Mouse (Mus musculus) urinary bladder, postnatal 25 days (tissue): ENCODE measurements at regions not wholly inside any gene's neighbourhood (a gene's known extent, or its start where the extent isn't known, plus 50 kb on each side); places are given as distances from the start of the nearest gene placed in this dataset.

Experiments used
- DNase-seq: peaks from one replicate; pipeline ENCODE4 v3.0.0; 2022; ENCODE audit warnings: low spot score

GRCm38 (mm10) chr8:42144220-42144619 lies 727.3 kb upstream of the Frg1 start:
- DNase-seq = no peak

GRCm38 (mm10) chr8:42107582-42107981 lies 690.7 kb upstream of the Frg1 start:
- no peak for DNase-seq

- DNase-seq = no peak
These were observed 652.4 kb upstream of the Frg1 start for GRCm38 (mm10) chr8:42069314-42069713.

DNA sequence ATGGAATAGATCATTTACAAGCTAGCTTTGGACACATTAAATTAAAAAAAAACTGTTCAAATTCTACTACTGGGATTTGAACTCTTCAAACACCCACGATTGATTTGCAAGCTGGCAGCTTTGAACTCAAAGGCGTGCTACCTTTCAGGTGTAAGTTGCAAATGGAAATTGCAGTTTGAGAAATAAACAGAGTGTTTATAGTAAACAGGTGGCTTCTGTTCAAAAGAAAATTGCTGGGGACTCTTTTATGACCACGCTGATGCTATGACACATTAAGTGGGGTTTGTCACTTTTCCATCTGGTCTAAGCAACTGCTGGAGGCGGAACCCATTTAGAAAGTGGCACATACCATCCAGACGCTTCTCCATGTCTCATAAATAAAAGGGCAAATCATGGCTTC lies 626.7 kb upstream of the Frg1 start:
- DNase-seq = no peak

DNA sequence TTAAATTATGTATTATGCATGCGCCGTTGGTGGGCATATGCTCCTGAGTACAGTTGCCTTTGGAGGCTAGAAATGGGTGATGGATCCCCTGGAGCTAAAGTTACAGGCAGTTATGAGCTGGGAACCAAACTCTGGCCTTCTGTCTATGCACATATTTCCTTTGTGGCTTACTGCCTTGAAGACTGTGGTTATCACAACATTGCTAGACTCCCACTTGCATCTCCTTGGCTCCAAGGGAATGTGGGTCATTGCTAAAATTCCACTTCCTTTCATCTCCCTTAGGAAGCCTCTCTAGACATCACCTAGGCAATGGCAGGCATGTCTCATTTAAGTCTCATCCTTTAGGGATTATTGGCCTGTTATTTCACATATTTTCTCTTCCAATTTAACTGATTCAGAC lies 622.4 kb upstream of the Frg1 start:
- no peak for DNase-seq

GRCm38 (mm10) chr8:42026934-42027333 lies 610.1 kb upstream of the Frg1 start:
- DNase-seq = no peak

DNA sequence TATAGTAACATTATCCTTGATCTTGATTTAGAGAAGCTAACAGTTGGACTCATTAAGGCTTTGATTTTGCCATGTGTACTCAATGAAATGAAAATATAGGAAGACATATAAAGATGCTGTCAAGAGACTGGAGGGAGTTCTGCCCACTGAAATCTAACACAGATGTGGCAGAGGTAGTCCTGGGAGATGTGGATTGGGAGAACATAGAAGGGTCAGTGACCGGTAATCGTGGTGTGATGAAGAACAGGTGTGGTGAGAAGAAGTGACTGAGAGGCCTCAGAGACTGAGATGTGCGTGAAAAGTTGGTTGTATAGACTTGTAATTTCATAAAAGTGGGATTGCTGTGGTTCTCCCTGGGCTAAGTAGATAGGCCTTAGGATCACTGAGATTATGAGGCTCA lies 600.9 kb upstream of the Frg1 start:
- no peak for DNase-seq

GRCm38 (mm10) chr8:42003170-42003569 lies 586.3 kb upstream of the Frg1 start:
- no peak for DNase-seq

GRCm38 (mm10) chr8:41989040-41989501 lies 572.2 kb upstream of the Frg1 start:
- DNase-seq = no peak

DNA sequence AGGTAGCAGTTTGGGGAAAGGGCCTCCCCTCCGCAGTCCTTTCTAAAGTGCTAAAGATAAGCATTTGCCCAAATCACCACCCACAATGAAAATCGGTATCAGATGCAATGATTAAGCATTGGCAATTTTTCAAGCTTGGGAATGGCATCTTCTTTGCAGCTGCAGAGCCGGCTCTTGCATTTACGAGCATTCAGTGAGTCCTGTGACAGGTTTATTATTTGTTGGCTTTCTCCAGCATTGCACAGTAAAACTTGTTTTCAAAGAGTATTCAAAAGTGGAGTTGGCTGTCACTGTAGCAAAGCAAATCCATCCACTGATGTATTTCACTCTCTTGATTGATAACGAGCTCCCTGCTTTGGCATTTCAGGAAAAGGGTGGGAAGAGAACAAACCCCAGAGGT lies 571.3 kb upstream of the Frg1 start:
- no peak for DNase-seq

GRCm38 (mm10) chr8:41987417-41987816 lies 570.5 kb upstream of the Frg1 start:
- DNase-seq = no peak

- DNase-seq = no peak
These were observed 555.5 kb upstream of the Frg1 start for GRCm38 (mm10) chr8:41972416-41972815.

GRCm38 (mm10) chr8:41970536-41970935 lies 553.7 kb upstream of the Frg1 start:
- DNase-seq = no peak

DNA sequence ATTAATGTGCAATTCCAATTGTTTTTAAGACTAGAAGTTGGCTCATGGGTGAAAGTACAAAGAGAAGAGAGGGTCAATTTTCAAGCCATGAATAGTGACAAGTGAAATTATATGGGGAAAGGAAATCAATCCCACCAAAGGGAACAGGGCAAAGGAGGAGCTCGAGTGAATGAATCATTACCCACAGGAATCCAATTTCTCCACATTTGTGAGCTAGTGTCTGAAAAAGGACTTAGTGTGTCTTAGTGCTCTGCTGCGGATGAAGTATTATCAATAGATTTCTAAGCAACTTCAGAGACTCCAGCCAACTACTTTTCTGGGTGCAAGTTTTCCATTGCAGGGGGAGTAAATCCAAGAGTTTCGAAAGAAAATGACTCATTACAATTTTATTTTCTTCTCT lies 552.5 kb upstream of the Frg1 start:
- DNase-seq = no peak

- no peak for DNase-seq
These were observed 547.2 kb upstream of the Frg1 start for GRCm38 (mm10) chr8:41964088-41964487.

DNA sequence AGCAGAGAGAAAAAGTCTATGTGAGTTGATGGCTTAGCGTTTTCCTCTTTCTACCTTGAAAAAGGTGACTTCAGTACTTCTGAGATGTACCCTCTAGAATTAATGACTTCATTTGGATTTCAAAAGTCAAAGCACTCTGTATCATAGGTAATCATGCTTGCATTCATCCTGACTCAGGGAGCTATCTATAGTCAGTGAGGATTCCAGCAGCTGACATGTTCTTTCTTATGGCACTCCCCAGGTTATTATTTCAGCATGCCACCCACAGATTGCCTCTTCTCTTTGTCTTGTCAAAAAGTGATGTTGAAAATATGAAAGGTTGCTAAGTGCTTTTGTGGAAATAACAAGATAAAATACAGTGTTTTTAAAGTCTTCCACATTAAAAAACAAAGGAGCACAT lies 540.0 kb upstream of the Frg1 start:
- no peak for DNase-seq

DNA sequence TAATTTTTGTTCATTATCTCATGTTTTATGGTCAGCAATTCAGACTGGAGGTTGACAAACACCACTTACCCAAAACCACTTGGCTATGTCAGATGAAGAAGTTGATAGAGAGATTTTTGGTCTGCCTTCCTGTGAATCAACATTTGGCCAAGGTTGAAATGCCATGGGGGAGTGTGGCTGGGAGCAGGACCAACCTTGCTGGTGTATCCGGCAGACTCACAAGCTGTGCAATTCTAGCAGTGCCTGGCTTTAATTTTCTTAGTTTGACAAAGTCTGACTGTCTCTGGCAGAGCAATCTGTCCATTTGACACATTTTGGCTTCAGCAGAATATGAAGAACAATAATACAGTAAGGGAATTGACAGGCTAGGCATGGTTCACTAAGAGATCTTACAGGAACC lies 533.9 kb upstream of the Frg1 start:
- no peak for DNase-seq

GRCm38 (mm10) chr8:41939298-41939697 lies 522.4 kb upstream of the Frg1 start:
- no peak for DNase-seq

DNA sequence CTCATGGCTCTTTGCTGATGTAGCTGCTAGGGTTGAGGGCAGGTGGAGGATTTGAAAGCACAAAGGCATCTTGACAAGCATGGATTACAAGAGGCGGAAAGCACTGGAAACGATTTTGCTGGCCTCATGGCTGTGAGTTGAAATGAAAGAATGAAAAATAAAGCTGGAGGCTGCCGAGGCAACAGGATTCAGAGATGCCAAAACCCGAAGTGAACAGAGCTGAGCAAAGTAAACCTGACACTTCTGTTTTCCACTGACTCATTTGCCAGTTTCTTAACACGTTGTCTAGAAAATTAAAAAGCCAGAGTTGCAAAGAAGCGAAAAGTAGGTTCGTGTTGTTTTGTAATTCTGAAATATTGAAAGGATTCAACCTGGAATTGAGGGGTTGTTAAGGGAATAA lies 504.2 kb upstream of the Frg1 start:
- DNase-seq = no peak

GRCm38 (mm10) chr8:41920536-41920935 lies 503.7 kb upstream of the Frg1 start:
- no peak for DNase-seq

DNA sequence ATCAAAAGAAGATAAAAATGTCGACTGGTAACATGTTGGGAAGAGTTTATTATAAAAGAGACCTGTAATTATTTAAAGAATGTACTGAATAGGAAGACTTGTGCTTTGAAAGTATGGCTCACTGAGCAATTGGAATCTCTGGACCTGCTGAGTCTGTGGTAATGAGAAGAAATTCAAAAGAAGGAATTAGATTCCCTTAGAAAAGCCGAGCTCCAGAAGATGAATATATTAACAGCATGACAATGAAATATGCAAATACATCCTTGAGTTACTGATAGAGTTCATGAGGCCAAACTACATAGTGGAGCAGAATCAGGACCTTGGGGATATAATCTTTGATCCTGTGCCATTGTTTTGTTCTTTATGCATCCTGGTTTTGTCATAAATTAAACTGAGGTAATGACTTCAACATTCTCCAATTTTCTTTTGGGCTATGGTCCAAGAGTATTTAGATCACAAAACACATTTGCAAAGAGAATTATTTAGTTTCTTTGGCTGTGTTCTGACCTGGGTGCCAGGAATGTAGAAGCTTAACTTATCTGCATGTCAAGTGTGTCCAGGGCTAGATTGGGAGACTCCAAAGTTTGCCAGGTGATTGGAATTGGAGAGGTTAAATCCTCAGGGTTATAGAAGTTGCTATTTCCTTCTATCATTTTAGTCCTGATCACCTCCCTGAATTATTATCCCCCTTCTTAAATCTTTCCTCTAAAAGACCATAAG lies 461.3 kb upstream of the Frg1 start:
- no peak for DNase-seq

DNA sequence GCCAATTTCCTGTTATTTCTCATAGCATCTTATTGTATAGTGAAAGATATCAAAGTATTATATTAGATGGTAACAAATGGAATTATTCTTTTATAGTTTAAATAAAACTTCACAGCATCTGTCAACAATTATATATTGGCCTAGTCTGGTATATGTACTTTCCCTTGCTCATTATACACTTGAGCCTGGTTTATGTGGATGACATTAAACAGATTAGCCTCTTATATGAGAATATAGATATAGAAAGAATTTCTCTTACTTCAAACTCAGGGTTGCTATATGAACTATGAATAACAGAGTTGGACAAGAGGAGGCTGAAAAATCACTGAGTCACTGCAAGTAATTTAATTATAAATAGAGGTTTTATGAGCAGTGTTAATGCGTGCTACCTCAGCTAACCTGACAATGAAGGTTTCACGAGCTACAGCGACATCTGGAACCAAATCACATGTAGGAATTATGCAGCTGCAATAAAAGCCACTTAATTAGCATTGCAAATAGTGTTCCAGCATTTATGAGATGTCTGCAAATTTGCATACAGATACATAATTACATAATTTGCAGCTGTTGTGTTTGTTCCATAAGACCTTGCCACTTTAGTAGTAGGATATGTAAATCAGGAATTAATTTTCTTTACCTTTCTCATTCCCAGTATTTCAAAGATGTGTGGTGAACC lies 452.9 kb upstream of the Frg1 start:
- DNase-seq = no peak

GRCm38 (mm10) chr8:41860918-41861317 lies 444.0 kb upstream of the Frg1 start:
- DNase-seq = no peak

GRCm38 (mm10) chr8:41831713-41832112 lies 414.8 kb upstream of the Frg1 start:
- DNase-seq = no peak
